Mouse (Mus musculus): ENCODE data around the gene Gm8909. TPM values are rescaled to one million over a fixed set of nuclear protein-coding genes. Genes with fewer than 3 reads are reported as not detected.
"Not testable (repeated sequence)": the region's sequence is repeated elsewhere in the genome, so short reads cannot be mapped to it uniquely, and the experiment has no call there.

The Gm8909 gene
- total RNA-seq, 2 experiments from 2014 or later, result not detected

DNA sequence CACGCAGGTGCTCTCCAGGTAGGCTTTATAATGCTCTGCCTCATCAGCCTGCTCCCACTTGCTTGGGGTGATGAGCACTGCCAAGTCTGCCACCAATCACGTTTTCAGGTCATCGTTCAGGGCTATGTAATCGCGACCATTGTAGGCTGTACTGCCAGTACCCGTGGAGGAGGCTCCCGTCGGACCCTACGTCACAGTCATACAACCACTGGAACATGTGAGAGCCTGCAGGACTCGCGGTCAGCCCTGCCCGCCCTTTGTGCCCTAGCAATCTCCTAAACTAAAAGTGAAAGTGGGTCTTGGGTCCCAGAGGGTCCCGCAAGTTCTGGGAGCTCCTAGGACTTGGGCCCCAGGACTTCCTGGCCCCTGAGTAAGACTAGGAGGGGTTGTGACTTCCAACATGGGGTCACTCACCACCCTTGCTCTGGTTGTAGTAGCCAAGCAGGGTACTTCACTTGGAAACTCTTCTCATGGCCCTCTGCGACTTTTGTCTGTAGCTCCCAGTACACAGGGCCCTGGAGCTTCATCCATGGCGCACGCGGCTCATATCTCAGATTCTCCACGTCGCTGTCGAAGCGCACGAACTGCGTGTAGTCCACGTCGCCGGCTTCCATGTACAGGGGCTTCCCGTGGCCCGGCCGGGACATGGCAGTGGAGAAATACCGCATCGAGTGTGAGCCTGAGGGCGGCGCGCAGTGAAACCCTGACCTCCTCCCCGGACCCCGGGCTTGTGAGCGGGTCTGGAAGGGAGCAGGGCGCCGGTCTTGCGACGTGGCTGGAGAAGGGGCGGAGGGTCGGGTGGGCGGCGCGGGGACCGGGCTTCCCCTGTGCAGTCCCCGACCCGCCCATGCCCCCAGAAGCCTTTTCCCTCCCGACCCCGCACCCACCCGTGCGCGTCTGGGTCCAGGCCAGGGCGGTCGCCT, 6.9 kb downstream of the Gm8909 start:
- DNase-seq (ENCODE audit: low spot score in 2 of 2), result no peak

- DNase-seq (ENCODE audit: low spot score in 2 of 2), result not testable (repeated sequence)
Observed at GRCm38 (mm10) chr17:36158264-36158663, 10.1 kb downstream of the Gm8909 start.

GRCm38 (mm10) chr17:36157782-36158181, 10.6 kb downstream of the Gm8909 start:
- DNase-seq (ENCODE audit: low spot score in 2 of 2), result not testable (repeated sequence)

GRCm38 (mm10) chr17:36154271-36155149, 13.8 kb downstream of the Gm8909 start:
- DNase-seq (ENCODE audit: low spot score in 2 of 2), result no peak

DNA sequence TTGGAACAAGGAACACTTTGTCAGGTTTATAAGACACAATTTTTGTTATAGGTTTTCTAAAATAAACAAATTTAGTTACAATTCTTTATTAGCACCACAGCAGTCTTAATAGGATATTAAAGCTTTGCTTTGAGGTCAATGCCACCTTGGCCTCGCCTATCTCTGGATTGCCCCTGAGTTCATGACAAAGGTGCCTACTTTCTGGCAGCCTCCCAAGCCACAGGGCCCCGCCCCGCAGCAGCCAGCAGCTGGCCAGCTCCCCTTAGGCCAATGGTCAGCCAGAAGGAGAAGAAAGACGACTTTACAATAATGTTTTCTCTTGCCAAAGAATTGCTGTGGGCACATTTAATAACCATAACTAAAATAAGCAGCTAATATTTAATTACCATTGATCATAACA, 17.1 kb downstream of the Gm8909 start:
- not testable (repeated sequence) for DNase-seq (ENCODE audit: low spot score in 2 of 2)

GRCm38 (mm10) chr17:36148468-36148867, 19.9 kb downstream of the Gm8909 start:
- not testable (repeated sequence) for DNase-seq (ENCODE audit: low spot score in 2 of 2)

DNA sequence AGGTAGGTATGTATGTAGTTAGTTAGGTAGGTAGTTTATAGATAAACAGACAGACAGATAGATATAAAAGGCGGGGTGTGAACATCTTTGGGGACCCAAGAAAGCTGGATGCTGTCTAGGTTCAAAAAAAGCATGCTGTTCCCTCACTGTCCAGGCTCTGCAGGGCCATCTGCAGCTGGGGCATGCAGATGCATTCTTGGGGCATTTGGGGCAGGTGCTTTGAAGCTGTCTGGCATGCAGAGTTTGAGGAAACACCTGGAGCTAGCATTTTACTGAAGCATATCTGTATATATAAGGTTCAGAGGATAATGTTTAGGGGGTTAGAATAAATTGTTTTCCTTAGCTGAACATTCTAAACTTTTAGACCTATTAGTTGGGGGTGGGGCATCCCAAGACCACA, 21.4 kb downstream of the Gm8909 start:
- DNase-seq (ENCODE audit: low spot score in 2 of 2), result not testable (repeated sequence)

- DNase-seq (ENCODE audit: low spot score in 2 of 2), result not testable (repeated sequence)
Observed at GRCm38 (mm10) chr17:36145861-36146156, 22.5 kb downstream of the Gm8909 start.

GRCm38 (mm10) chr17:36145111-36145860, 23.1 kb downstream of the Gm8909 start:
- no peak for DNase-seq (ENCODE audit: low spot score in 2 of 2)

DNA sequence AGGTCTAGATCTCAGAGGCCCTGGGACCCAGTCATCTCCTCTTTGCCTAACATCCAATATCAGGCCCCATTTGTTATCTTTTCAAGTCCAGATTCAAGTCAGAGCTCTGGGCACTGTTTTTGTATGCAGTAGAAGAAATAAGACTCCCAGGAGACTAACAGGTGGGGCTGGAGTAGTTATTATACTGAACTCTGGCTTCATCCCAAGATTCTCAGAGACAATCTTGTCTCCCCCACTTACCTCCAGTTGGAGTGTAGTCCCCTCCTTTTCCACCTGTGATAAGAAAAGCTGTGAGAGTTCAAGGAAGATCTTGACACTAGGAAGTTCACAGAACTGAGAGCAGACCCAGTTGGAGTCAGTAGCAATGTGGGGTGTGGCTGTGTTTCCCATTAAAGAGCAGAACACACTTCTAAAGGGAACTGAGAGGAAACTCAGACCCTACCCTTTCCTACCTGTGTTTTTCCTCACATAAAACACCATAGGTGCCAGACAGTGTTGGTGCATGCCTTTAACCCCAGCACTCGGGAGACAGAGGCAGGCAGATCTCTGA, 32.0 kb downstream of the Gm8909 start:
- DNase-seq (ENCODE audit: low spot score in 2 of 2), result not testable (repeated sequence)

DNA sequence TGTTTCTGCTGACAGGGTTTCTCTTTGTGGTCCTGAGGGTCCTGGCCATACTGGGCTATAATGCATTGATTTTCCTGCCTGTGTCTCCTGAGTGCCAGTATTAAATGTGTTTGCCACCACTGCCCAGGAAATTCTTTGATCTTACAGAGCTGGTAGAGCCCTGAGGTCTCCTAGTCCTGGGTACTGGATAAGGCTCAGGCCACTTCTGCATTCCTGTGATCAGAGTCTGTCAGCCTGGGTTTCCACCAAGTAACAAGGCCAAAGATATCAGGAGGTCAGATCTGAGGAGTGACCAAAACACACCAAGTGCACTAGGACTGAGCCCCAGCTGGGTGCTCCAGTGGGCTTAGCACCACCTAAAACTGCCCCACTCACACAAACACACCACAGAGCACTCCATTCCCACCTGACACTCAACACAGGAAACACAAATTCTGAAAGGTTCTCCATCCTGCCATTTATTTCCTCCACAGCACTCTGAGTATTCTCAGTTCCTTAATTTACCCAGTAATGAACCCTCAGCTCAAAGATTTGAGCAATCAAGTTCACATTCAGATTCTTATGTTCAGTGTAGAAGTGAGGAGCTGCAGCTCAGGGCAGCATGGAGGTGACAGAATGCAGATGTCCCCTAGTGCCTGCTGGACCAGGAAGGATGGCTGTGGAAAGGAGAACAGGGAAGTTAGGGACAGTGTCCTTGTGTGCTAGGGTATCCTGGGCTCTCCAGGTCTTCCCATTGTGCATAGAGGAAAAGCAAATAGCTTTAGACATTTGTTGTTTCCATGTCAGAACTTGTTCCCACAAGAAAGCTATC, 32.7 kb downstream of the Gm8909 start:
- DNase-seq (ENCODE audit: low spot score in 2 of 2), result not testable (repeated sequence)

GRCm38 (mm10) chr17:36131516-36132265, 36.6 kb downstream of the Gm8909 start:
- DNase-seq (ENCODE audit: low spot score in 2 of 2), result no peak

DNA sequence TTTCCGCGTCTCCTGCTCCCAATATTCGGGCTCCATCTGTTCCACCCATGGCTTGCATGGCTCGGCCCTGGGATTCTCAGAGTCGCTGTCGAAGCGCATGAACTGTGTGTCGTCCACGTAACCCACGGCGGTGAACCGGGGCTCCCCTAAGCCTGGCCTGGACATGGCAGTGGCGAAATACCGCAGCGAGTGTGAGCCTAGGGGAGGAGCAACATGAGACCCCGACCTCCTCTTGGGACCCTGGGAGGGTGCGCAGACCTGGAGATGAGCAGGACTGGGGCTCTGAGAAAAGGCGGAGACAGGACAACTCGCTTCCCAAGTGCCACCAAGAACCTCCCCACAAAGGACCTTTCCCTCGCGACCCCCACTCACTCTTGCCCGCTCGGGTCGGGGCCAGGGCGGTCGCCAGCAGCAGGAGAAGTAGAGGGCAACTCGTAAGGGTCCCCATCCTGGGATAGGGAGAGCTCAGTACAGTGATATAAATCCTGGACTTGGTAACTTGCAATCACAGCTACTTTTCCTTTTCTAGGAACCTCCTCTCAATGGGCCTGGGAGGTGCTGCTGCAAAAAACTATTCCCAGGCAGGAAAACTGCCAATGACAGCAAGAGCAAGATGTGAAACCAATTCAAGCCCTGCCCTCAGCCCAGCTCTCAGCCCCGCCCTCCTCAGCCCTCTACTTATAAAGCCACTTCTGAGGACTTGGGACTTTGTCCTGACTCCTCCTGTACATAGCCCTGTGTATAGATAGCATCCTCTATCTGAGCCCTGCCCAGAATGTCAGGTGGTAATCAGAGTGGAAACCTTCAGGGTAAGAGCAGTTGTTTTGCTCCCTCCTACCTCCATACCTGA, 39.1 kb downstream of the Gm8909 start, which contains the start of gene Gm7030:
TSS of gene Gm7030 (minus strand) at position 458 of the 850 bp plus-strand sequence.
- not testable (repeated sequence) for DNase-seq (ENCODE audit: low spot score in 2 of 2)

DNA sequence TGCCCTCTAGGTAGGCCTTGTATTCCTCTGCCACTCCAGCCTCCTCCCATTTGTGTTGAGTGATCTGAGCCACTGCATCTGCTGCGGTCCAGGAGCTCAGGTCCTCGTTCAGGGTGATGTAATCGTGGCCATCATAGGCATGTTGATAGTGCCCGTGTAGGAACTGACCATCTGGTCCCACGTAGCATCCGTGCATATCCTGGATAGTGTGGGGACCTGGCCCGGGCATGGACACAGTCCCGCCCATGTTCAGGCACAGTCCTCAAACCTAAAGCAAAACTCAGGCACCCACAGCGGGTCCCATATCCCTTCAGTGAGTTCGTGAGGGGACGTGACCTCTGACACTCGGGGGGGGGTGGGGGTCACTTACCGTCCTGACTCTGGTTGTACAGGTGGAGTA, 39.8 kb downstream of the Gm8909 start:
- DNase-seq (ENCODE audit: low spot score in 2 of 2), result not testable (repeated sequence)

DNA sequence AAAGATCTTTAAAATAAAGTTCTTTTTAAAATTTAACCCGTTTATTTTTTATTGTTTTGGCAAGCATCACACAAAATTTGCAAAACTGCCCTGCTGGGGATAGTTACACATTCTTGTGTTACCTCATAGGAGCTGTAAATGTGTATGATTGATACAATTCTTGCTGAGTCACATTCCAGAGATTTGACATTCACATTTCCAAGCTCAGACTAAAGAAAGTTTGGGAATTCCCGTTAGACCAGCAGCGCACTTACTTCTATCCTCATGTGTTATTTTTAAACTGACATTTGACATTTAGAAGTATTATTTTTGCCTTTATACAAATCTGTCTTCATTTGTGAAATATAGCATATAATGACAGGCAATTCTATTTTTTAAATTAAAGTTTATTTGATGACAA, 44.2 kb downstream of the Gm8909 start:
- not testable (repeated sequence) for DNase-seq (ENCODE audit: low spot score in 2 of 2)

DNA sequence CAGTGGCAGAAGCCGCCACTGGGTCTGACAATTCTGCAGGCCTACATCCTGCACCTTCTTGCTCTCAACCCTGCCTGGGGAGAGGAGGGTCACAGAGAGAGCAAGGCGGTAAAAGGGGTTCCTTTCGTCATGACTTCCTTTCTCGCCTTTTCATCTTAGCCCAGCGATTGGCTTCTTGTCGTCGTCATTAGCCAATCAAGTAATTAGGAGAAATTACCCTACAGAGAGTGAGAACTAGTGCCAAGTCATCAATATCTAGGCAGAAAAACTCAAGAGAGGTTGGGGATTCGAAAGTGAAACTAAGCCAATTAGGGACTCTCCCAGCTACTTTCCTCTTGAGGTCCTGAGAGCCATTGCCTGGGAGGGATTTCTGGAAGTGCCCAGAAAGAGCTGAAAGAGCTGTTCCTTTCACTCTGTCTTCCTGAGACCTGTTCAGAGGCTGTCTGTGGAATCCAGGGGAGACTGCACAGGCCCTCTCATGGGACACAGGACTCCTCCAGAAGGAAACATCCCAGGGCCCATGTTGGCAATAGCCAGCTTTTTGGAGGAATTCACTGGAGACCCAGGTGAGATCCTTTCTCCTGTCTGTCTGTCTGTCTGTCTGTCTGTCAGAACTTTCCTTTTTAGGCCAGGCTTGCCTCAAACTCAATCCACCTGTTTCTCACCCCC, 46.9 kb downstream of the Gm8909 start, which contains the start of gene Gm19684:
TSS of gene Gm19684 (plus strand) at position 327 of the 669 bp plus-strand sequence.
- peak in 1 of 2 experiments; percentile 51 for DNase-seq (ENCODE audit: low spot score in 2 of 2)

- DNase-seq (ENCODE audit: low spot score in 2 of 2), result not testable (repeated sequence)
Observed at GRCm38 (mm10) chr17:36120839-36121238, 47.5 kb downstream of the Gm8909 start.

Data from layer of hippocampus, postnatal 14 days (tissue).